Mouse (Mus musculus): ENCODE results near the gene Klhl10.
A peak's percentile ranks its signal among the peaks of the same experiment; 100 is the strongest.

Gene Klhl10

GRCm38 (mm10) chr11:100408076-100408834 lies 33.5 kb upstream of the Klhl10 start:
- peak; percentile 43 to 56 for DNase-seq (ENCODE audit: low read depth in 2 of 2, low spot score in 2 of 2)

DNA sequence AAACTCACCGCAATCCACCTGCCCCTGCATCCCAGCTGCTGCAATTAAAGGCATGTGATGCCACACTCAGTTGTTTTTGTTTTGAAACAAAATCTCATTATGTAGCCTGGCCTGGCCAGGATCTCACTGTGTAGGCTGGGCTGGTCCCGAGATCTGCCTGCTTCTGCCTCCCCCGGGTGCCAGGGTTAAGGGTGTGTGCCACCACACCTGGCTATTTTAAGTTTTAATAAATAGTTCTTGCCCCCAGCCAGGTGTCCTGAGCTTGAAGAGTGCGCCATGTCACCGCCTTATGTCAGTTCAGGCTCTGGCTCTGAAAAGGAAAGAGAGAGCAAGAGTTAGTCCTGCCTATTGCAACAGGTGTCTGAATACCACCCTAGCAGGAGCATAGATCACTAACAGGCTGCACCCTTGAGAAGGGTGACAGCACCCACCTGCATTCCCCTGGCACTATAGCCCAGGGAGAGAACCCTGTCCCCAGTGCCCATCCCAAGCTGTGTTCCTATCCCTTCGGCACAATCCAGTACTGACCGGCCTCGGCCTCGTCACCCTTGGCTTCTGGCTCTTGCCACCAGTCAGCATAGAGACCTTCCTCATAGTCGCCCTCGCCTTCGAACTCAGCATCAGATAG lies 32.8 kb upstream of the Klhl10 start:
- DNase-seq (ENCODE audit: low read depth in 2 of 2, low spot score in 2 of 2): no peak

DNA sequence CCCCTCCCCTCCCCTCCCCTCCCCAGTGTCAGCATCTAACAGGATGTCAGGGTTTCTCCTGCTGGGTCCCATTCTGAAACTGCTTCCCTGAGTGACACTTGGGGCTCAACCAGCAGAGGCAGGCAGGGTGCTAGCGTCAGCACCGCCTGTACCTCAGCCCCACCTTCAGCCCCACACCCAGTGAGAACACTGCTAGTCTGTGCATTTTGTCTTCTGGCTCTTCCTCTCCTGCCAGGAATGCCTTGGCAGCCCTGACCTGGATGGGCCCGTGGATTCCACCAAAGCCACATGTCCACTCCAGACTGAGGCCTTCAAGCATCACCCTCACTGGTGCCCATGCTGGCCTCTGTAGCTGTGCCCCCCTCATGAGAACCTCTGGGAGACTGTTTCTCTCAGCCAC lies 32.0 kb upstream of the Klhl10 start:
- DNase-seq (ENCODE audit: low read depth in 2 of 2, low spot score in 2 of 2): no peak

DNA sequence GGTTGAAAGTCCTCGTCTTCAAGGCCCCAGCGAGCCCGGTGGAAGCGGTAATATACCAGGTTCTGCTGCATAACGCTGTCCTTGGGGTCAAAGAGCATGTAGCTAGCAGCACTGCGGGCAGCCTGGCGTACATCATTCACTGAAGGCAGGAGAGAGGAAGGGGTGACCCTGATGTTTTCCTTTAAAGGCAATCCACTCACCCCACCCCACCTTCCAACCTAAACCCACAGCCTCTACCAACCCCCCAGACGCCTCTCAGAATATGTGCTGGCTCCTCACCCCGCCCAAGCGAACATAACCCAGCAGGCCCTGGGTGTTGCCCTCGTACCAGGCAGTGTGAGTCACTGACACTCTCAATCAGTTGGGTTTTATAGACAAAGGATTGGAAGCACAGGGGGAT lies 30.0 kb upstream of the Klhl10 start:
- peak in 1 of 2 experiments; percentile 27 for DNase-seq (ENCODE audit: low read depth in 2 of 2, low spot score in 2 of 2)

DNA sequence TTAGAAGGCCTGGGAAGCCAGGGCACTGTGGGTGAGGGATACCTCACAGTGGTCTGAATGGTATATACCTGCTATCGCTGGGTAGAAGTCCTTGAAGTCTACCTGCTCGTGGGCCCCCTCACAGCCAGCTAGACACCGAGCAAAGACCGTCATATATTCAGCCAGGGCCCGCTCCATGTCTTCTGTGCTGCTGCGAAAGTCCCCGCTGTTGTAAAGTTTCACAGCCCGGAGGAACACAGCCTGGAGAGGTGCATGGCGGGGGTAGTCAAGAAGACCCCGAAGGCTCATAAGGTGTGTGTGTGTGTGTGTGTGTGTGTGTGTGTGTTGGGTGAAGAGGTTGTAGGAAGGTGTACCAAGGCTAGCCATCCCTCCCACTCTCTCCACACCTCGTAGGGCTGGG lies 28.2 kb upstream of the Klhl10 start:
- no peak for DNase-seq (ENCODE audit: low read depth in 2 of 2, low spot score in 2 of 2)

GRCm38 (mm10) chr11:100414021-100414913 lies 27.4 kb upstream of the Klhl10 start, which contains the start of gene P3h4:
Gene P3h4 (minus strand): TSS chr11:100414836.
- DNase-seq (ENCODE audit: low read depth in 2 of 2, low spot score in 2 of 2): peak; percentile 34 to 51

- DNase-seq (ENCODE audit: low read depth in 2 of 2, low spot score in 2 of 2): no peak
Measured at GRCm38 (mm10) chr11:100414914-100415822, 26.5 kb upstream of the Klhl10 start, which contains the start of gene Fkbp10. Gene Fkbp10 (plus strand): TSS chr11:100415697.

DNA sequence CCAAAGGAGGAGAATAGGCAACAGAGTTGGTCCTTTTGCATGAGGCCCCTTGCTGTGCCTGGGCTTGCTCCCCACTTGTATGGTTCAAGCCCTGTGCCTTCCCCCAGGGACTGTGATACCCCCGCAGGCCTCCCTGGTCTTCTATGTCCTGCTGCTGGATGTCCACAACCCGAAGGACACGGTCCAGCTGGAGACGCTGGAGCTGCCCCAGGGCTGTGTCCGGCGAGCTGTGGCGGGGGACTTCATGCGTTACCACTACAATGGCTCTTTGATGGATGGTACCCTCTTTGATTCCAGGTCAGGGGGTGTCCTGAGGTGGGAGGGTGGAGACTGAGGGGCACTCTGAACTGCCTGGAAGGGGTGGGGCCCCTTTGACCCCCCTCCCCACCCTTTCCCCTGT lies 20.2 kb upstream of the Klhl10 start:
- DNase-seq (ENCODE audit: low read depth in 2 of 2, low spot score in 2 of 2): no peak

- DNase-seq (ENCODE audit: low read depth in 2 of 2, low spot score in 2 of 2): no peak
Measured at GRCm38 (mm10) chr11:100423836-100424235, 17.9 kb upstream of the Klhl10 start.

GRCm38 (mm10) chr11:100425851-100426250 lies 15.9 kb upstream of the Klhl10 start:
- peak; percentile 40 to 59 for DNase-seq (ENCODE audit: low read depth in 2 of 2, low spot score in 2 of 2)

- DNase-seq (ENCODE audit: low read depth in 2 of 2, low spot score in 2 of 2): no peak
Measured at GRCm38 (mm10) chr11:100426820-100427219, 14.9 kb upstream of the Klhl10 start.

- no peak for DNase-seq (ENCODE audit: low read depth in 2 of 2, low spot score in 2 of 2)
Measured at GRCm38 (mm10) chr11:100428612-100429199, 13.0 kb upstream of the Klhl10 start.

- DNase-seq (ENCODE audit: low read depth in 2 of 2, low spot score in 2 of 2): no peak
Measured at GRCm38 (mm10) chr11:100430052-100430451, 11.7 kb upstream of the Klhl10 start.

DNA sequence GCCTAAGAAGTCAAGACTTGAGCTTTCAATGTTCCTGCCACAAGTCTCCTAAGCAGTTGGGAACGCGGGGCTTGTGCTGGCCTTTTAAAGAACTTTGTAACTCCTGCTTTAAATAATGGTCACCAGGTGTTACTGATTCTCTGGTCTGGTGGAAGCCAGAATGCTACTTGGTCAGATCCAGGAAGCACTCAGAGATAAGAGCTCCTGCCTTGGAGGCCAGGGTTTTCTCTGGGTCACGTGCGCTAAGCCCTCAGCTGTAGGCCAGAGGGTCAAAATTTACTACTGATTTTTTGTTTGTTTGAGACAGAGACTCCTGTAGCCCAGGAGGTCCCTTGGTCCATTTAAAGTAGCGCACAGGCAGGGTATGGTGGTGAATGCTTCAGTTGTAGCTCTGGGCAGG lies 9.7 kb upstream of the Klhl10 start:
- no peak for DNase-seq (ENCODE audit: low read depth in 2 of 2, low spot score in 2 of 2)

- DNase-seq (ENCODE audit: low read depth in 2 of 2, low spot score in 2 of 2): no peak
Measured at GRCm38 (mm10) chr11:100435678-100436246, 6.0 kb upstream of the Klhl10 start.

DNA sequence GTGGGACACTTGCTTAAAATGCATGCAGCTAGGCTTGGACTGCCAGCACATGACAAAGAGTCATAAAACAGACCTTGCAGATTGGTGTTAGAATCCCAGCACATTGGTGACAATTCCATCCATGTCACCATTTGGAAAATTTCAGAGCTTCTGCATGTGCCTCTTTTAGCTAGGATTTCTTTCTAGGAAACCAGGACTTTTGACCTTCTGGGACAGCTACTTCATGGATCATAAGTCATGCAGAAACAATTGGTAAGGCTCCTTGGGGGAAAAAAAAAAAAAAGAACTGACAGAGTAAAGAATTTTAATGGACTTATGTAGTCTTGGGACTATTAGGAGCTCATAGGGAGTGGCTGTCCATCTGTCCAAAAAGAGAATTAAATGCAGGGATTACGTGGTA lies 3.8 kb upstream of the Klhl10 start:
- DNase-seq (ENCODE audit: low read depth in 2 of 2, low spot score in 2 of 2): no peak

DNA sequence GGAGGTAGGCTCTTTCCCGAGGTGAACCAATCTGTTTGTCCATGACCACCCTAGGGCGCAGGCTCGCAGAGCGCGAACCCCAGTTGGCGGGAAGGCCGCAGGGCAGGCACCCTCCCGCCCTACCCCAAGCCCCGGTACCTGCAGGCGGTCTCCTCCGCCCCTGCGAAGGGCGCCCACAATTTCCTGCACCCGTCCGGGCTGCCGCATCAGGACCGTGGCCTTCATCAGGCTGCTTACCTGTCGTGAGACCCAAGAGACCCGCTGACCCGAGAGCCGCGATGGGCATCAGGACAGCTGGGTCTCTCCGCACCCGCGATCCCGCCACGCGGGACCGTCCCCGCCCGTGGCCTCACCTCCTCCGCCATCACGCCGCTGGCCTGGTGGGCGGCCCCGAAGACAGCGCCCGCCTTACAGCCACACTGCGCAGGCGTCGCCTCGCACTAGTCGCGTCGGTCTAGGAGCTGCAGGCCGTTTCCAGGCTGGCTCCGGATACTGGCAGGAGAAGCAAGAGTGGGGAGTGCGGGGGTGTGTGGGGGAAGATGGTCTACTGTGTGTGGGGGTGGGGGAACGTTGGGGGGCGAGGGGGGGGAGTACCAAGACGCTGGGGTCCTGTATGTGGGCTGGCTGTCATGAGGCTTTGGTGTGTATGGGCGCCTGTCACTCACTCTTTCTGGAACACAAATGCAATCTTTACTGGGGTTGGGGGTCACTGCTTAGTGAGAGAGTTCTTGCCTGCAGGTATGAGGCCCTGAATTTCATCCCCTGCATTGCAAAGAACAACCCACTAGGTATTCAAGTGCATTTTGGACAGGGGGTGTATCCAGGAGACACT lies 810 bp upstream of the Klhl10 start:
- DNase-seq (ENCODE audit: low read depth in 2 of 2, low spot score in 2 of 2): peak; percentile 76 to 84

DNA sequence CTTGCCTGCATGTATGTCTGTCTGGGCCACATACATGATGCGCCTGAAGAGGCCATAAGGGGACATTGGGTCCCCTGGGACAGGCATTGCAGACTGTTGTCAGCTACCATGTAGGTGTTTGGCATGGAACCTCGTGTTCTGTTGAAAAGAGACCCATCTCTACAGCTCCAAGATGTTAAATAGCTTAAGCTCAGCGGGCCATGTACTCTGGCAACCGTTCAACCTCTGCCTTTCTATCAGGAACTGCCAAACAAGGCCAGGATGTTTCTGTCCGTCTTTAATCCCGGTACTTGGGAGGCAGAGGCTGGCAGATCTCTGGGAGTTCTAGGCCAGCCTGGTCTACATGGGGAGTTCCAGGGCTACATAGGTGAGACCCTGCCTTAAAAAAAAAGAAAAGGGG lies 908 bp downstream of the Klhl10 start:
- no peak for DNase-seq (ENCODE audit: low read depth in 2 of 2, low spot score in 2 of 2)

- no peak for DNase-seq (ENCODE audit: low read depth in 2 of 2, low spot score in 2 of 2)
Measured at GRCm38 (mm10) chr11:100457247-100457646, 15.5 kb downstream of the Klhl10 start.
